Mouse (Mus musculus): Measurements from ENCODE around the gene 4833420G17Rik.
"Not testable (repeated sequence)": the region's sequence is repeated elsewhere in the genome, so short reads cannot be mapped to it uniquely, and the experiment has no call there.

4833420G17Rik gene

GRCm38 (mm10) chr13:119462596-119463560 lies at the start of gene 4833420G17Rik:
4833420G17Rik (plus strand) TSS chr13:119462768.
- DNase-seq (ENCODE audit: low spot score in 2 of 2): peak; percentile 85 to 91

- DNase-seq (ENCODE audit: low spot score in 2 of 2): no peak
These were observed 49.5 kb upstream of the 4833420G17Rik start for GRCm38 (mm10) chr13:119413026-119413425.

DNA sequence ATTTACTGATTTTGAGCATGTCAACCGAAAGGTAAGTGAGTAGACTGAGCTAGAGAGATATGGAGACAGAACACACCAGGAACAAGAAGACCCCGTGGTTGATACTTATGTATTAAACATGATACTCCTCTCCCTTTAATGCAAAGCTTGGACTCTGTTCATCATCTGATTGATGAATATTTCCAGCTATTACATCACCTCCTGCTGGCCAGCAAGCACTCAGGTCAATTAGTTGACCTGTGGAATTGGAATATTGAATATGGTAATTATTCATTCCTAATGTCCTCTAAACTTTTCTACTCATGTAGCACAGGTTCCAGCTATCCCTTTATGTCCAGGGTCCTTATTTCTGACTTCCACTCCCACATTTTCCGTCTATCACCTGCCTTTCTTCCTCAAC lies 44.1 kb upstream of the 4833420G17Rik start:
- no peak for DNase-seq (ENCODE audit: low spot score in 2 of 2)

- DNase-seq (ENCODE audit: low spot score in 2 of 2): no peak
These were observed 32.4 kb upstream of the 4833420G17Rik start for GRCm38 (mm10) chr13:119430164-119430563.

GRCm38 (mm10) chr13:119432041-119432440 lies 30.5 kb upstream of the 4833420G17Rik start:
- DNase-seq (ENCODE audit: low spot score in 2 of 2): no peak

DNA sequence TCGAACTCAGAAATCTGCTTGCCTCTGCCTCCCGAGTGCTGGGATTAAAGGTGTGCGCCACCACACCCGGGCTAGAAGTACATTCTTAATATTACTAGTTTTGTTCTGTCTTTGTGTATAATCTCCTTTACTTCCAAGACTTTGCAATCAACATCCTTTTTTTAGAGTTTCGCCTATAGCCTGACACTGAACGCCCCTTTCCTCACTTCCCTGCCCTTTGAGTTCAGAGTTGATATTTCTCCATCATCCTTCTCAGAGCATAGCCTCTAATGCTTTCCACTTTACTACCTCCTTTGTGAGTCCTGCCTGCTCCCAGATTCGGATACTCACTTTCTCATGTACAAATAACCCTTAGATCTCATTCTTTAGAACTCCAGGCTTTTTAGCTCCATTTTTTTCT lies 28.2 kb upstream of the 4833420G17Rik start:
- DNase-seq (ENCODE audit: low spot score in 2 of 2): no peak

DNA sequence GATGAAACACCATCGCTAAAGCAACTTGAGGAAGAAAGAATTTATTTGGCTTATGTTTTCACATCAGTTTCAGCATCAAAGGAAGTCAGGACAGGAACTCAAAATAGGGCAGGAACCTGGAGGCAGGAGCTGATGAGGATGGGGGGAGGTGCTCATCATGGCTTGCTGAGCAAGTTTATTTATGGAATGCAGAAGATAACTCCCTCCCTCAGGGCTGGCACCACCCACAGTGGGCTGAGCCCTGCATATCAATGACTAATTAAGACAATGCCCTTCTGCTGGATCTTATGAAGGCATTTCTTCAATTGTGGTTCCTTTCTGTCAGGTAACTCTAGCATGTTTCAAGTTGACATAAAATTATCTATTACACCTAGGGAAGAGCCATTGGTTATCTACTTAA lies 20.3 kb upstream of the 4833420G17Rik start:
- DNase-seq (ENCODE audit: low spot score in 2 of 2): no peak

GRCm38 (mm10) chr13:119453563-119453962 lies 9.0 kb upstream of the 4833420G17Rik start:
- no peak for DNase-seq (ENCODE audit: low spot score in 2 of 2)

DNA sequence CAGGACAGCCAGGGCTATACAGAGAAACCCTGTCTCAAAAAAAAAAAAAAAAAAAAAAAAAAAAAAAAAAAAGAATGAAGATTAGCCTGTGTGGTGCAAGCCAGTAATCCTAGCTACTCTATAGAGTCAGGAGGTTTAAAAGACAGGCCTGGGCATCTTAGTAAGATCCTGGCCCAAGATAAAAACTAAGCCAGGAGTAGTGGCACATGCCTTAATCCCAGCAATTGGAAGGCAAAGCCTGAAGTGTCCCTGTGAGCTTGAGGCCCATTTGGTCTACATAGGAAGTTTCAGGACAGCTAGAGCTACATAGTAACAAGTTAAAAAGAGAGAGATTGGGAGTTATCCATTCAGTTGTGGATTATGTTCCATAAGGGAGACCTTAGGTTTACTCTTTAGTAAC lies 7.5 kb upstream of the 4833420G17Rik start:
- no peak for DNase-seq (ENCODE audit: low spot score in 2 of 2)

GRCm38 (mm10) chr13:119456342-119456741 lies 6.2 kb upstream of the 4833420G17Rik start:
- no peak for DNase-seq (ENCODE audit: low spot score in 2 of 2)

GRCm38 (mm10) chr13:119461900-119462595 lies 520 bp upstream of the 4833420G17Rik start:
- DNase-seq (ENCODE audit: low spot score in 2 of 2): no peak

DNA sequence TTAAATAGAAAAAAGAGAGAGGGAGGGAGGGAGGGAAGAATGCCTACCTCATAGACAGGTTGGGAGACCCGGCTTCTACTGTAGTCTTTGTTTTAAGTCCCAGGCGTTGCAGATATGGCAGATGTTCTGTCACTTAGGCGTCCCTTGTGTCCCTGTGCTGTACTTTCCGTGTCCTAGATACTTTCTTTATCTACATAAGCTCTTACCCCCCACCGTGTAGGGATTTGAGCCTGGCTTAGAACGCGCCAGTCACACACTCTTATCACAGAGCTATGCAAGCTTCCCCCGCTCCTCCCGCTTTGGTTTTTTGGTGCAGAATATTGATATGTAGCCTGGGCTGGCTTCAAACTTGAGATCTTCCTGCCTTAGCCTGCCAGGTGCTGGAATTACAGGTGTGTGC lies 14.1 kb downstream of the 4833420G17Rik start:
- no peak for DNase-seq (ENCODE audit: low spot score in 2 of 2)

DNA sequence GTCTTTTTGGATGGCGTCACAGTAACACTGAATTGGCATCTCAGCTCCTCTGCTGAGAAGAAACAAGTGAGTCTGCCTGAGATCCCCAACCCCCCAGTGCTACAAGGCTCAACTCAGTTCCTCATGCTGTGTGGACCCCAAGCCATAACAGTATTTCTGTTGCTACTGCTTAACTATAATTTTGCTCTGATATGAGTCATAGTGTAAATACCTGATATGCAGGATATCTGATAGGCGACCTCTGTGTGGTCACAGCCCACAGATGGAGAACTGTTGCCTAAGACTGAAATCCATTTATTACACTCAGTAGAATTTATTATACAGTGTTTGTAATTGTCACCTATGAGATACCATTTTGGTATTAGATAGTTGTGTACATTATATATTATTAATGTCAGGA lies 15.2 kb downstream of the 4833420G17Rik start:
- DNase-seq (ENCODE audit: low spot score in 2 of 2): no peak

DNA sequence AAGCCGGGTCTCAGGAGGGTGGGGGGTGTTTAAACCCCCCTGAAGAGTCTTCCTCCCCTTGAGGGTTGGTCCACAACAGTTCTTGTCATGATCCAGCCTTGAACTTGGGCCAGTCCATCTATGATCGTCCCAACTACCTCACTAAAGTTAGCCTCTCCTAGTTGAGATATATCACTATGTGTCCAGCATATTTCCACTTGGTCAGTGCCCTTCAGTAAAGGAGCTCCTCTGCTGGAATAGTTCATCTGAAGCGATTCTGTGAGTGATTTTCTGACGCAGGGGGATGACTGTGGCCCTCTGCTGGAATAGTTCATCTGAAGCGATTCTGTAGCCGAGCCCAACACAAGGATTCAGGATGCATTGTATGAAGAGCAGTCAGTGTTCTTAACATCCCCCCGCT lies 24.8 kb downstream of the 4833420G17Rik start:
- no peak for DNase-seq (ENCODE audit: low spot score in 2 of 2)

GRCm38 (mm10) chr13:119487880-119488580 lies 25.5 kb downstream of the 4833420G17Rik start, which contains the start of the genes Tmem267 and 3110070M22Rik:
Tmem267 (plus strand) TSS chr13:119488039.
3110070M22Rik (minus strand) TSS chr13:119488383.
- DNase-seq (ENCODE audit: low spot score in 2 of 2): peak; percentile 77 to 84

- DNase-seq (ENCODE audit: low spot score in 2 of 2): not testable (repeated sequence)
These were observed 29.5 kb downstream of the 4833420G17Rik start for GRCm38 (mm10) chr13:119492083-119492482.

- DNase-seq (ENCODE audit: low spot score in 2 of 2): not testable (repeated sequence)
These were observed 32.4 kb downstream of the 4833420G17Rik start for GRCm38 (mm10) chr13:119494938-119495337.
